ENCODE assay signal across 8 mouse cellular contexts in genomic region chr7:13278308-13278891, GRCm38 (mm10). TPM values are rescaled to one million over a fixed set of nuclear protein-coding genes. Genes with fewer than 3 reads are reported as not detected.
DNase-seq lines count a peak whose midpoint lies in the region; ATAC-seq lines count a peak whose summit lies in the region.

Gene Zswim9 (minus strand): TSS chr7:13278721.

- no peaks in the 10 kb centered on the region for H3K27me3 ChIP-seq in hindbrain, embryonic 14.5 days (ENCODE audit: control insufficient read depth, insufficient read depth, low read length)

- peak within 1 kb of the TSS; percentile 88 for H3K27ac ChIP-seq in hindbrain, embryonic 14.5 days

- H3K4me1 ChIP-seq in hindbrain, embryonic 14.5 days (replicated peaks; ENCODE audit: control insufficient read depth, insufficient read depth, low read length), result peaks cover 6% of the 10 kb centered on the region; the same call in 1 of the 2 replicates

- no peaks in the 10 kb centered on the region for H3K9me3 ChIP-seq in hindbrain, embryonic 14.5 days (ENCODE audit: control insufficient read depth, low read length)

- WGBS in hindbrain, embryonic 14.5 days, result 1% methylated on average over 39 of the region's 39 CpGs

- H3K9ac ChIP-seq in hindbrain, embryonic 14.5 days, result peak within 1 kb of the TSS; percentile 63

- peak; percentile 97 for DNase-seq in R1 (ENCODE audit: low read depth, low spot score)
- DNase-seq in cerebellum, postnatal 25 days, result peak; percentile 94 to 95
- DNase-seq in frontal cortex, postnatal 25 days (ENCODE audit: low spot score in 2 of 2), result peak; percentile 85 to 90
- peak; percentile 96 for DNase-seq in hindbrain, embryonic 14.5 days (ENCODE audit: low spot score)
- DNase-seq in layer of hippocampus, postnatal 36 days, result peak; percentile 93 to 94
- peak; percentile 97 for DNase-seq in lung, postnatal 36 days
- DNase-seq in retina, postnatal 1 day, result peak; percentile 97
- DNase-seq in urinary bladder, adult 18-20 months (ENCODE audit: low spot score in 2 of 2), result peak; percentile 85 to 98

- H3K4me3 ChIP-seq in hindbrain, embryonic 14.5 days (replicated peaks; ENCODE audit: low read length), result peak within 1 kb of the TSS; percentile 64

- ATAC-seq in hindbrain, embryonic 14.5 days (ENCODE audit: low FRiP score), result peak; percentile 99

- peaks cover 43% of the 10 kb centered on the region for H3K36me3 ChIP-seq in hindbrain, embryonic 14.5 days (replicated peaks; ENCODE audit: control insufficient read depth, insufficient read depth)

- peak within 1 kb of the TSS; percentile 75 for H3K4me2 ChIP-seq in hindbrain, embryonic 14.5 days (replicated peaks)

RNA-seq across cellular contexts. Expression of gene Zswim9, which starts in this region (rescaled TPM):
- 4.6 and 6.2 TPM in 2 replicates for polyA plus RNA-seq in hindbrain, embryonic 14.5 days (2014; fragmentation: Nextera tagmentation; extraction: Ambion mirVana)
- total RNA-seq in layer of hippocampus, postnatal 36 days (2021), result 10 to 100 TPM; 15.0 to 16.8 TPM

Comparison
In these comparisons a context has a peak if more than half of its experiments do, and no peak if none do; other contexts are left out.
1. Peak in every context shown above with its lines: DNase-seq, ATAC-seq, H3K4me3 ChIP-seq and H3K27ac ChIP-seq.